Mouse (Mus musculus): ENCODE results near the gene Cyp2c69.
"Not testable (repeated sequence)": the region's sequence is repeated elsewhere in the genome, so short reads cannot be mapped to it uniquely, and the experiment has no call there.

Cyp2c69 gene

DNA sequence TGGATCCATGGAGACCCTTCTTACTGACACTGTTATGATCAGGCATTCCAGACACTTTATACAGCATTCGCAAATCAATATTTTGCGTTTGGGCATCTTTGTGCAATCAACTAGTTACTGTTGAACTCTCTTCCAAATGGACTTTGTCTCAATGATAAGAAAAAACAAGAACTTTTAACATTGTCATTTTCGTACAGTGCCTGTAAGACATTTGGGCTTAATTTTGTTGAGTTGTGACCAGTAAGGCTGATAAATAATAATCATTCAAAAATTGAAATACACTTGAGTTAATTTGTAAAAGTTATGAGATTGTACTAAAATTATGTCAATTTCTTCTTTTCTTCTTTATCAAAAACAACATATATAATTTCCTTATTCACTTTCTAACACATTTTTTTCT lies at the start of gene Cyp2c69:
Cyp2c69 (minus strand) TSS at position 101 of the 400 bp plus-strand sequence.
- not testable (repeated sequence) for DNase-seq

DNA sequence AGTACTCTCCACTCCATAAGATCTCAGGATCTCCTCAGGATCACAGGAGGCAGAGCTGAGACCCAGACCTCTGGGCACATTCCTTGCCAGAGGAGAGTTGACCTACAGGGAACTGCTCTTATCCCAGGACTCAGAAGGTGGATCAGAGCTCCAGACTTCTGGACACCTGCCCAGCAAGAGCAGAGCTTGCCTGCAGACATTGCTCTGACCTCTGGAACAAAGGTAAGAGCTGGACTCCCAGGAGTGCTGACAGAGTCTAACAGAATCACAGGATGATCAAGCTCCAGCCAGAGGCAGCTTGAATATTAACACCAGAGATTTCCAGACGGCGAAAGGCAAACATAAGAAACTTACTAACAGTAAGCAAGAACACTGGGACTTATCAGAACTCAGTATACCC lies 48.8 kb upstream of the Cyp2c69 start:
- no peak for DNase-seq

DNA sequence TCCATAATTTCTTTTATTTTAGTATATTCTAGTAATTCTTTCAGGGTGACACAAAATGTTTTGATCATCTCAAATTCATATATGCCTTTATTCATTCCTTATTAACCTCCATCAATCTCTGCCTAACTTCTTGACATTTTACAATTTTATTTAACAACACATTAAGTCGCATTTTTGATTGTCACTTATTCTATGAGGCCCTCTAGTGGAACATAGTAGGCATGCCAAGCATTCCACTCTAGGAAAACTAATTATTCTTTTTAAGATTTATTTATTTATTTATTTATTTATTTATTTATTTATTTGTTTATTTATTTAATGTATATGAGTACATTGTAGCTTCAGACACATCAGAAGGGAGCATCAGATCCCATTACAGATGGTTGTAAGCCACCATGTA lies 43.4 kb upstream of the Cyp2c69 start:
- no peak for DNase-seq

DNA sequence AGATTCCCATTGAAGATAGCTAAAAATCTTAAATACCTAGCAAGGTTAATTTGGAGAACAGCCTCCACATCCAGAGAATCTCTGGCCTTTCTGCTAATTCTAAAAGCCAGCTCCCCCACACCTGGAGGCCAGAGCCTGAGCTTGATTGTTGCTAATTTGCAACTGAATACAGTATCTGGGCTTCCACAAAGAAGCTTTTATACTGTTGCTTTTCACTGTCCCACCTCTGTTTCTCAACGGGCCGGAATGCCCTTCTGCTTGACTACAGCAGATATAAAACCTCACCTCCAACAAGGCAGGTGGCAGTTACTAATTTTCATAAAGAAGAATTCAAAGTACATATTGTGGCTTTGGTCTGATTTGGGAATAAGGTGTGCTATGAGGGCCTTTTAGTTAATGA lies 15.1 kb upstream of the Cyp2c69 start:
- DNase-seq: no peak

DNA sequence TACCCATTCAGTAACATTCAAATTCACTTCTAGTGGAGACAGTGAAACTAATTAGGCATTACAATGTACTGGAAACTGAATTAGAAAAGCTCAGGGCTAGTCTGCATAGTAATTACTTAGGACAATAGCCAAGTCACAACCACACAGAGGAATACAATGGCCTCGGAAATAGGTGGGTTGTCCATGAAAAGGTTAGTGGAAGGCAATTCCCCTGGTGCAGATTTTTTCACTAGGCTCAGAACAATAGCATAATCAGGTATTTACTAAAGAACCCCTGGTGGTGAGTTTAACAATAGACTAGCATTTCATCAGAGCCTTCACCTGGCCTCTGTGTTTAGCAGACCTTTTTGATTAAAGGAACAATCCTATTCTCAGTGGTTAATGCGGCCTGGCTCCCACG lies 3.5 kb upstream of the Cyp2c69 start:
- not testable (repeated sequence) for DNase-seq

DNA sequence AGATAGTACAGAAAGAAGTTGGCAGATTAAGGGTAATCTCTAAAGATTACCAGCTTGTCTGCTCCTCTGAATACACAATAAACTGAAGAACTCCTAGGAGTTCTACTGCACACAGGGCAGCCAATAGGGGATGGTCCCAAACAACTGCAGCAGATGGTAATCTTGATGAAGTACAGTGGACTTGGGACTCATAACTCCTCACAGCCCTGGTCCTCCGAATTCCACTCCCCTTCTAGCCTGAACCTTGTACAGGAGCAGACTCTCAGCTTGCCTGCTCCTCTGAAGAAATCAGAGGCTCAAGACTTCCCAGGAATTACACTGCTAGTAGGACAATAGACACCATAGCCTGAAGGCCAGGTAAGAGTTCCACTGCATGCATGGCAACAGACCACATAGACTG lies 20.5 kb downstream of the Cyp2c69 start:
- DNase-seq: no peak

DNA sequence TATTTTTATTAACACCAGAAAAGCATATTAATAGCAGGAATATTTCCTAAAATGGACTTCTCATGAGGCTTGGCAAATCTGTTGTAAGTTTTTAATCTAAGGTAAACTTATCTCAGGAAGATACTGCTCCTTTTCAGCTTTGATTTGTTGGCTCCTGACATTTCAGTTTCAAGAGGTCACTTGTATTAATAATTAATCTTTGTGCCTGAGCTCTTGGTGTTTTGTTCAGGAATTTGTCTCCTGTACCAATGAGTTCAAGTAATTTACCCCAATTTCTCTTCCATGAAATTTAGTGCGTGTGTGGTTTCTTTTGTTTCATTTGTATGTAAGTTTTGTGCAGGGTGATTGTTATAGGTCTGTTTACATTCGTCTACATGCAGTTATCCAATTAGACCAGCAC lies 65.7 kb downstream of the Cyp2c69 start:
- not testable (repeated sequence) for DNase-seq

DNA sequence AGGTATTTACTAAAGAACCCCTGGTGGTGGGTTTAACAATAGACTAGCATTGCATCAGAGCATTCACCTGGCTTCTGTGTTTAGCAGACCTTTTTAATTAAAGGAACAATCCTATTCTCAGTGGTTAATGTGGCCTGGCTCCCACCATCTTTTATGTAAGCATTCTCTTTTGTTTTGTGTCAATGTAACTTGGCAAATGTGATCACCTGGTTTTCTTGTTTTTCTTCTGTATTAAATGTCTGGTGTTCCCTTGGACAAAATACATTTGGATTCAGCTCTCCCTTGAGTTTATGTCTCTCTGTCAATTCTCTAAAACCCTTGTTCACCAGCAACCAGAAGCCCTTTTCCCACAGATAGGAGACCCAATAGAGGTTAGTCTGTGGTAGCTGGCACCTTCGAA lies 70.2 kb downstream of the Cyp2c69 start:
- DNase-seq: not testable (repeated sequence)

DNA sequence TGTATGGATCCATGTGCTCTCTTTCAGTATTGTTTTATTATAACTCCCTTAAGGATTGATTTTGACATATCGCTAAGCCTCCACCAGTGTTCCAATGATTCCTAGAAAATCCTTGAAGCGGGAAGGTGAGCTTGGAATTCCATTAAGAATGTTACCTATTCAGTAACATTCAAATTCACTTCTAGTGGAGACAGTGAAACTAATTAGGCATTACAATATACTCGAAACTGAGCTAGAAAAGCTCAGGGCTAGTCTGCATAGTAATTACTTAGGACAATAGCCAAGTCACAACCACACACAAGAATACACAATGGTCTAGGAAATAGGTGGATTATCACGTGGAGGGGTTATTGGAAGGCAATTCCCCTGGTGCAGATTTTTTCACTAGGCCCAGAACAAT lies 70.6 kb downstream of the Cyp2c69 start:
- not testable (repeated sequence) for DNase-seq

DNA sequence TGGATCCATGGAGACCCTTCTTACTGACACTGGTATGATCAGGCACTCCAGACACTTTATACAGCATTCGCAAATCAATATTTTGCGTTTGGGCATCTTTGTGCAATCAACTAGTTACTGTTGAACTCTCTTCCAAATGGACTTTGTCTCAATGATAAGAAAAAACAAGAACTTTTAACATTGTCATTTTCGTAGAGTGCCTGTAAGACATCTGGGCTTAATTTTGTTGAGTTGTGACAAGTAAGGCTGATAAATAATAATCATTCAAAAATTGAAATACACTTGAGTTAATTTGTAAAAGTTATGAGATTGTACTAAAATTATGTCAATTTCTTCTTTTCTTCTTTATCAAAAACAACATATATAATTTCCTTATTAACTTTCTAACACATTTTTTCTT lies 73.9 kb downstream of the Cyp2c69 start, which contains the start of gene Cyp2c40:
Cyp2c40 (minus strand) TSS at position 101 of the 400 bp plus-strand sequence.
- not testable (repeated sequence) for DNase-seq

Measured in lung, adult 18-20 months (tissue).